Mouse (Mus musculus): ENCODE results near the gene Nupr1.
A peak's percentile ranks its signal among the peaks of the same experiment; 100 is the strongest.

Gene Nupr1

GRCm38 (mm10) chr7:126643244-126643617 lies 12.6 kb upstream of the Nupr1 start:
- peak in 1 of 2 experiments; percentile 43 for DNase-seq (ENCODE audit: low spot score in 2 of 2)

GRCm38 (mm10) chr7:126642545-126643243 lies 12.0 kb upstream of the Nupr1 start:
- no peak for DNase-seq (ENCODE audit: low spot score in 2 of 2)

- DNase-seq (ENCODE audit: low spot score in 2 of 2) = no peak
Measured at GRCm38 (mm10) chr7:126636733-126637520, 6.3 kb upstream of the Nupr1 start.

GRCm38 (mm10) chr7:126635375-126635774 lies 4.7 kb upstream of the Nupr1 start:
- DNase-seq (ENCODE audit: low spot score in 2 of 2) = no peak

- DNase-seq (ENCODE audit: low spot score in 2 of 2) = no peak
Measured at GRCm38 (mm10) chr7:126632478-126632877, 1.8 kb upstream of the Nupr1 start.

- DNase-seq (ENCODE audit: low spot score in 2 of 2) = no peak
Measured at GRCm38 (mm10) chr7:126629915-126630314, 746 bp downstream of the Nupr1 start.

- no peak for DNase-seq (ENCODE audit: low spot score in 2 of 2)
Measured at GRCm38 (mm10) chr7:126628111-126628510, 2.5 kb downstream of the Nupr1 start.

- DNase-seq (ENCODE audit: low spot score in 2 of 2) = no peak
Measured at GRCm38 (mm10) chr7:126625807-126626600, 4.7 kb downstream of the Nupr1 start.

GRCm38 (mm10) chr7:126625369-126625768 lies 5.3 kb downstream of the Nupr1 start:
- DNase-seq (ENCODE audit: low spot score in 2 of 2) = peak; percentile 90 to 91

GRCm38 (mm10) chr7:126624774-126625173 lies 5.9 kb downstream of the Nupr1 start:
- DNase-seq (ENCODE audit: low spot score in 2 of 2) = no peak

- no peak for DNase-seq (ENCODE audit: low spot score in 2 of 2)
Measured at GRCm38 (mm10) chr7:126623381-126623780, 7.3 kb downstream of the Nupr1 start.

GRCm38 (mm10) chr7:126621452-126622359 lies 9.0 kb downstream of the Nupr1 start:
- no peak for DNase-seq (ENCODE audit: low spot score in 2 of 2)

GRCm38 (mm10) chr7:126619559-126620275 lies 10.9 kb downstream of the Nupr1 start:
- DNase-seq (ENCODE audit: low spot score in 2 of 2) = no peak

GRCm38 (mm10) chr7:126616707-126617106 lies 14.0 kb downstream of the Nupr1 start:
- no peak for DNase-seq (ENCODE audit: low spot score in 2 of 2)

GRCm38 (mm10) chr7:126612736-126613135 lies 17.9 kb downstream of the Nupr1 start:
- DNase-seq (ENCODE audit: low spot score in 2 of 2) = no peak

GRCm38 (mm10) chr7:126607796-126608195 lies 22.9 kb downstream of the Nupr1 start:
- DNase-seq (ENCODE audit: low spot score in 2 of 2) = no peak

- peak; percentile 63 to 79 for DNase-seq (ENCODE audit: low spot score in 2 of 2)
Measured at GRCm38 (mm10) chr7:126607064-126607463, 23.6 kb downstream of the Nupr1 start.

GRCm38 (mm10) chr7:126606611-126607010 lies 24.1 kb downstream of the Nupr1 start:
- DNase-seq (ENCODE audit: low spot score in 2 of 2) = no peak

GRCm38 (mm10) chr7:126602650-126603049 lies 28.0 kb downstream of the Nupr1 start:
- no peak for DNase-seq (ENCODE audit: low spot score in 2 of 2)

- no peak for DNase-seq (ENCODE audit: low spot score in 2 of 2)
Measured at GRCm38 (mm10) chr7:126601896-126602295, 28.8 kb downstream of the Nupr1 start.

GRCm38 (mm10) chr7:126598919-126599318 lies 31.7 kb downstream of the Nupr1 start:
- no peak for DNase-seq (ENCODE audit: low spot score in 2 of 2)
